26 mouse cellular contexts compared by ENCODE assay signal in the genomic region with DNA sequence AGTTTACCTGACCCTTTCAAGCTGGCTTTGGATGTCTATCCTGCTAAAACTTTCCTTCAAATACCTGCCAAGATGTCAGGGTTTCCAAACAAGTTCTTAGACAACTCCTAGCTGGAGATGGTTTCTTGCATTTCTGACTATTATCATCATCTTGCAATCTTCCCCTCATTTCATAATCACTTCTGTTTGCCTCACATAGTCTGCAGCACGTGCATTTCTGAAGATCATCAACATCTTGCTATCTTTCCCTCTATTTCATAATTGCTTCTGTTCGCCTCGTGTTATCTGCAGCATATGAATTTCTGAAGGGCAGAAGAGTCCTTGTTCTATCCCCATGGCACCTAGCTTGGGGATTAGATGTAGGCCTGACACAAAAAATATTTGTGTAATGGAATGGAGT. TPM values are rescaled to one million over a fixed set of nuclear protein-coding genes. Genes with fewer than 3 reads are reported as not detected.
A peak's percentile ranks its signal among the peaks of the same experiment; 100 is the strongest.
DNase-seq lines count a peak whose midpoint lies in the region; ATAC-seq and TF ChIP-seq lines count a peak whose summit lies in the region.
"Had no signal": no experiment of that assay in that cellular context is flagged by ENCODE, and none has a peak within 500 bp of the region (broad histone marks: within the 10 kb centered on the region; RNA-seq: fewer than 3 reads in every experiment).

No protein-coding gene starts in this region.

- no peak for ATAC-seq in liver, embryonic 16.5 days (ENCODE audit: low read depth)
- ATAC-seq in monocyte, adult 5-6 weeks (replicated peaks; ENCODE audit: insufficient number of reproducible peaks, low FRiP score, low TSS enrichment, poor library complexity, severe bottlenecking), result peak; percentile 32
- ATAC-seq: CD4-positive, CD25-positive, alpha-beta regulatory T cell, adult 4 months; forebrain, embryonic 13.5 days; hindbrain, postnatal 0 days; intestine, embryonic 15.5 days had no signal

- no peak for TF ChIP-seq CTCF in MEL (IDR thresholded peaks at IDR 0.05 in 2 of 3, conservative IDR thresholded peaks at IDR 0.05 in 1 of 3; ENCODE audit: control insufficient read depth in 1 of 3, insufficient read depth in 1 of 3, low read depth in 2 of 3, low read length in 3 of 3, poor library complexity in 1 of 3, severe bottlenecking in 1 of 3)

- peaks cover 5% of the 10 kb centered on the region; the same call in 1 of the 2 replicates for H3K79me2 ChIP-seq in MEL (ENCODE audit: control insufficient read depth, insufficient read depth, low read length, poor library complexity)

- no peaks in the 10 kb centered on the region for H3K9me3 ChIP-seq in MEL (replicated peaks; ENCODE audit: insufficient read depth, low read length)
- H3K9me3 ChIP-seq in liver, embryonic 16.5 days (replicated peaks; ENCODE audit: control insufficient read depth, low read length), result no peaks in the 10 kb centered on the region
- H3K9me3 ChIP-seq: forebrain, embryonic 13.5 days; hindbrain, embryonic 12.5 days; intestine, embryonic 15.5 days; limb, embryonic 13.5 days had no signal

- no peaks in the 10 kb centered on the region for H3K27me3 ChIP-seq in MEL (ENCODE audit: control insufficient read depth in 1 of 2, insufficient read depth in 2 of 2, low read length in 2 of 2)
- H3K27me3 ChIP-seq in liver, embryonic 16.5 days (ENCODE audit: control insufficient read depth, insufficient read depth, low read depth, low read length), result no peaks in the 10 kb centered on the region
- H3K27me3 ChIP-seq: forebrain, embryonic 13.5 days; hindbrain, embryonic 12.5 days; intestine, embryonic 15.5 days; limb, embryonic 13.5 days had no signal

- no peak for TF ChIP-seq RAD21 in MEL (IDR thresholded peaks at IDR 0.05; ENCODE audit: low read depth, low read length)

- no peak overlapping the region for H3K4me3 ChIP-seq in MEL (ENCODE audit: control insufficient read depth in 1 of 2, insufficient read depth in 1 of 2, low read depth in 2 of 2, low read length in 2 of 2)
- no peak overlapping the region for H3K4me3 ChIP-seq in liver, embryonic 16.5 days (ENCODE audit: low read depth, low read length)
- H3K4me3 ChIP-seq: forebrain, embryonic 13.5 days; hindbrain, embryonic 12.5 days; intestine, embryonic 15.5 days; limb, embryonic 13.5 days had no signal

- H3K36me3 ChIP-seq in MEL (ENCODE audit: control insufficient read depth in 1 of 2, insufficient read depth in 2 of 2, low read length in 2 of 2), result peaks cover 6 to 44% of the 10 kb centered on the region in 2 experiments
- H3K36me3 ChIP-seq in liver, embryonic 16.5 days (ENCODE audit: control insufficient read depth, insufficient read depth), result no peaks in the 10 kb centered on the region
- H3K36me3 ChIP-seq: hindbrain, embryonic 12.5 days; intestine, embryonic 15.5 days had no signal

- 26% methylated on average over 3 of the region's 3 CpGs for WGBS in liver, embryonic 16.5 days (ENCODE audit: insufficient replicate concordance)

- no peak overlapping the region for H3K9ac ChIP-seq in MEL (ENCODE audit: control insufficient read depth, low read depth, low read length, poor library complexity, severe bottlenecking)
- H3K9ac ChIP-seq in liver, embryonic 16.5 days (ENCODE audit: low read depth, low read length), result no peak overlapping the region
- H3K9ac ChIP-seq: forebrain, embryonic 13.5 days; hindbrain, embryonic 12.5 days; intestine, embryonic 15.5 days; limb, embryonic 13.5 days had no signal

- peaks cover 36 to 41% of the 10 kb centered on the region in 2 experiments for H3K4me1 ChIP-seq in MEL (ENCODE audit: control insufficient read depth in 1 of 2, insufficient read depth in 2 of 2, low read length in 2 of 2)
- H3K4me1 ChIP-seq in liver, embryonic 16.5 days (ENCODE audit: control insufficient read depth, low read depth, low read length), result peaks cover 59% of the 10 kb centered on the region
- H3K4me1 ChIP-seq: forebrain, embryonic 13.5 days; hindbrain, embryonic 12.5 days; intestine, embryonic 15.5 days had no signal

- TF ChIP-seq POLR2A in MEL (IDR thresholded peaks at IDR 0.05; ENCODE audit: control insufficient read depth in 1 of 2, insufficient read depth in 1 of 2, low read depth in 1 of 2, low read length in 2 of 2, poor library complexity in 1 of 2), result no peak

- no peak overlapping the region for H3K4me2 ChIP-seq in liver, embryonic 16.5 days (ENCODE audit: low read depth, low read length)
- H3K4me2 ChIP-seq: forebrain, embryonic 13.5 days; heart, embryonic 11.5 days; hindbrain, embryonic 12.5 days; intestine, embryonic 15.5 days; limb, embryonic 13.5 days had no signal

- peak in 1 of 2 experiments; percentile 33; a peak in 1 of 4 replicates for TF ChIP-seq EP300 in MEL (IDR thresholded peaks at IDR 0.05; ENCODE audit: low read depth in 1 of 2, low read length in 2 of 2)

- peak; percentile 36 for DNase-seq in heart, adult 11 months
- DNase-seq in heart, adult 8-10 months (ENCODE audit: low spot score), result no peak
- no peak for DNase-seq in MEL (ENCODE audit: low read depth, low spot score)
- no peak for DNase-seq in heart, adult 18-20 months
- no peak for DNase-seq in thymus, postnatal 14 days
- DNase-seq: adrenal gland, postnatal 36 days; cerebellum, adult 2 months; cerebellum, postnatal 14 days; heart, postnatal 36 days; kidney, adult 8-10 months; kidney, postnatal 4 days; lung, adult 2 months; midbrain, embryonic 14.5 days; right cerebral cortex, adult 18-20 months; spleen, adult 18-20 months; thymus, postnatal 25 days had no signal

- H3K27ac ChIP-seq in MEL (ENCODE audit: control insufficient read depth, low read depth, low read length), result no peak overlapping the region
- H3K27ac ChIP-seq in liver, embryonic 16.5 days (ENCODE audit: low read length), result 0 out of 2 replicates have a peak overlapping the region, but pooled peaks have one; percentile 39
- H3K27ac ChIP-seq: forebrain, embryonic 13.5 days; hindbrain, embryonic 12.5 days; hindbrain, postnatal 0 days; intestine, embryonic 15.5 days; kidney, postnatal 0 days; limb, embryonic 13.5 days had no signal

TF ChIP-seq in MEL, 35 proteins besides CTCF, POLR2A, EP300 and RAD21:
- TF ChIP-seq MAX (IDR thresholded peaks at IDR 0.05; ENCODE audit: low read length), result peak; percentile 72; the same call in 1 of the 2 replicates
- TF ChIP-seq MXI1 (IDR thresholded peaks at IDR 0.05; ENCODE audit: low read depth, low read length), result peak; percentile 46; the same call in 1 of the 2 replicates
- TF ChIP-seq BHLHE40 (IDR thresholded peaks at IDR 0.05; ENCODE audit: borderline replicate concordance, low read depth, low read length), result peak; percentile 91
- TF ChIP-seq TCF12 (IDR thresholded peaks at IDR 0.05; ENCODE audit: low read depth, low read length), result peak; percentile 22; the same call in 1 of the 2 replicates
- TF ChIP-seq ELF1 (IDR thresholded peaks at IDR 0.05; ENCODE audit: low read depth, low read length), result no peak
- no peak for TF ChIP-seq MYC (IDR thresholded peaks at IDR 0.05; ENCODE audit: low read depth, low read length)

RNA-seq across cellular contexts. Expression of a gene that starts 17.2 kb away (rescaled TPM):
- 10 to 100 TPM; 25.3 to 46.2 (median 41.1) TPM for total RNA-seq in heart, adult 8-10 months (2022)
- 76.6 and 92.6 TPM in 2 replicates for total RNA-seq in MEL (2012; rRNA removed)
- polyA plus RNA-seq in MEL (2012; ENCODE audit: insufficient read depth in 1 of 2, insufficient read length in 2 of 2, low read depth in 1 of 2, low replicate concordance in 2 of 2, missing spikeins in 1 of 2), result 10 to 100 TPM; 37.4 to 95.5 TPM
- polyA plus RNA-seq in liver, embryonic 16.5 days (2015; fragmentation: Nextera tagmentation; extraction: Ambion mirVana), result 18.5 and 20.0 TPM in 2 replicates
- 184 to 329 TPM (median 319 TPM) in 3 replicates for total RNA-seq in monocyte, adult 5-6 weeks (2017)
- 10 to 100 TPM; 37.9 to 40.1 TPM for total RNA-seq in heart, adult 18-20 months (2021)
- polyA plus RNA-seq: CD4-positive, CD25-positive, alpha-beta regulatory T cell, adult 4 months had no signal
